Mouse (Mus musculus): ENCODE measurements around the gene Gm21366. TPM values are rescaled to one million over a fixed set of nuclear protein-coding genes. Genes with fewer than 3 reads are reported as not detected.
"Not testable (repeated sequence)": the region's sequence is repeated elsewhere in the genome, so short reads cannot be mapped to it uniquely, and the experiment has no call there.

Gm21366 gene
- total RNA-seq (2012; rRNA removed) (not detected in 2 replicates), polyA plus RNA-seq (2012; ENCODE audit: insufficient read depth in 1 of 2, insufficient read length in 2 of 2, low read depth in 1 of 2, low replicate concordance in 2 of 2, missing spikeins in 1 of 2) (not detected)

GRCm38 (mm10) chrY:22861156-22861555 is at the start of gene Gm21366:
Gene Gm21366 (minus strand): TSS chrY:22861256.
- H3K4me1 ChIP-seq (ENCODE audit: control insufficient read depth in 1 of 2, insufficient read depth in 2 of 2, low read length in 2 of 2); H3K9ac ChIP-seq (ENCODE audit: control insufficient read depth, low read depth, low read length, poor library complexity, severe bottlenecking): not testable (repeated sequence)

More at GRCm38 (mm10) chrY:22861156-22861555, at the start of gene Gm21366:
- H3K27me3 ChIP-seq (ENCODE audit: control insufficient read depth in 1 of 2, insufficient read depth in 2 of 2, low read length in 2 of 2); H3K79me2 ChIP-seq (ENCODE audit: control insufficient read depth, insufficient read depth, low read length, poor library complexity); H3K4me3 ChIP-seq (ENCODE audit: control insufficient read depth in 1 of 2, insufficient read depth in 1 of 2, low read depth in 2 of 2, low read length in 2 of 2); H3K36me3 ChIP-seq (ENCODE audit: control insufficient read depth in 1 of 2, insufficient read depth in 2 of 2, low read length in 2 of 2); DNase-seq (ENCODE audit: low read depth, low spot score); H3K9me3 ChIP-seq (replicated peaks; ENCODE audit: insufficient read depth, low read length); H3K27ac ChIP-seq (ENCODE audit: control insufficient read depth, low read depth, low read length): not testable (repeated sequence)

Data from MEL (cell line).